Mouse (Mus musculus): Measurements from ENCODE around the gene Nr5a1.

GRCm38 (mm10) chr2:38647201-38647606, 67.1 kb downstream of the Nr5a1 start:
- TF ChIP-seq CTCF (conservative IDR thresholded peaks at IDR 0.05; ENCODE audit: low read length), result no peak
- TF ChIP-seq POU5F1 (IDR thresholded peaks at IDR 0.05; ENCODE audit: borderline replicate concordance, low read length), result no peak

All from E14TG2a.4 (cell line).